Mouse (Mus musculus): ENCODE results near the gene Zfp938.

Zfp938 gene

DNA sequence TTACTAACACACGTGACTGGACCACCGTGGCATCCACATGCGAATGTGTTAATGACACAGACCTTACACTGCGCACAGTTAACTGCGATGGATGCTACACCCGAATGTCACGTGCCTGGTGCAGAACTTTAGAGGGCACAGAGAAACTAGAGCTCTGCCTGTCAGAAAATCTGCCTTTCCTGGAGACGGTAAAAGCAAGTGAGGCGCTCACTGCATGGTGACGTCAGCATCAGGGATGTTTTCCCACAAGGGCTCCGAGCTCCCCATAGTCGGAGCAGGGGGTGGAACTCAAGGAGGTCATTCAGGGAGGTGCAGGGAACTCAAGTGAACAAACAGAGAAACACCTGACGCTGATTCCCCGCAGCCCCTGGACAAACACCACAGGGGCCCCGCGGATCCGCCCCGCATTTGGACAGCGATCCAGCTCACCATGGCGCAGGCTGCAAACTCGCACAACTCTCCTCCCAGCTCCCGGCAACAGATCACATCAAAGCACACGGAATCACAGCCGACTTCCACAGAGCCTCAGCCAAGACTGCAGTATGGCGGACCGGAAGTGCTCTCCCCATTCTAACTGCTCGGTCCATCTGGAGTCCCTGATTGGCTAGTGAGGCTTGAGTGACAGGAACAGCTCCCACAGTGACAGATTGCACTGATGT is at the start of gene Zfp938:
TSS of gene Zfp938 (minus strand) at position 539 of the 659 bp plus-strand sequence.
- DNase-seq (ENCODE audit: extremely low spot score, low read depth, low spot score) = peak; percentile 62

DNA sequence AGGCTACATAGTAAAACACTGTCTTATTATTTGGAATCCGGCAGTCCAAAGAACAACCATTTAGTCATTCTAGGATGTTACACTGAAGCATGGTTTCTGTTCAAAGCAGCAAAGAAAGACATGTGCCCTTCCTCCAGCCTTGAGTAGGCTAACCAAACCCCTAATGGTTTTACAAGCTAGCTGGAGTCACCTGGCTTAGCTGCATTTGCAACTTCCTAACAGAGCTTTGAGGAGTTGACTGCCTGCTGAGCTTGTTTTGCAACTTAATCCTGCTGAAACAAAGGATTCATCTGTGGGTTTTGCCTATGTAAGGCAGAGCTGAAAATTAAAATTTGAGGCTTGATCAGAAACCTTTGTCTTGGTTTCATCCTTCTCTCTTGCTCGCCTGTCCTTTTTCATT is 16.3 kb upstream of the Zfp938 start:
- DNase-seq (ENCODE audit: extremely low spot score, low read depth, low spot score) = no peak

DNA sequence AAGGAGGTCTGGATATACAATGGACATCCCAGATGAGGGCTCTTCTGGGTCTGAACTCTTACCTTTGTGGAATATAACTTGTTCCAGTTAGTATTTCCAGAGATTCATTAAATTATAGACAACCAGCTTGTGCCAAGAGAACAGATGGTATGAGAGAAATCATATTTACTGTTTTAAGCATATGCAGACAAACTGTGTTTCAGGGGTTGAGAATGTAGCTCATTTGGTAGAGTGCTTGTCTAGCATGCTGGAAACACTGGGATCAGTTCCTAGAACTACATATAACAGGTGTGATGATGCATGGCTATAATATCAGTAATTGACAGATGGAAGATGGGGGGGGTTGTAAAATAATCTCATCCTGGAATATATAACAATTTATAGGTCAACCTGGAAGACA is 3.9 kb upstream of the Zfp938 start:
- DNase-seq (ENCODE audit: extremely low spot score, low read depth, low spot score) = no peak

DNA sequence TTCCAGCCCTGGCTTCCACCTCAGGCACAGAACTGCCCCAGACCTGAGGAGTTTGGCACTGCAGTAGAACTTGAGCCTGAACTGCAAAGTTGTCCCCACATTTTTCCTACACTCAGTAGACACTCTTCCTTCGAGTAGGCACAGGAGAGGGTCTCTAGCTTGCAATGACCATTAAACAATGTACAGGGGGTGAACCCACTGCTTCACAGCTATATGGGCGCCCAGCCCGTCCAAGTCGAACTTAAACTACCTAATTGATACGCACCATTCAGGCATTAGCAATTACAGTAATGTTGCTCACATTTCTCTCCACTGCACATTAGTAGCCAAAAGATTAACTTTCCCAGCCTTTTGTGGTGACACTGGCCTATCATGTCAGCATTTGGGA is 315 bp upstream of the Zfp938 start:
- no peak for DNase-seq (ENCODE audit: extremely low spot score, low read depth, low spot score)

DNA sequence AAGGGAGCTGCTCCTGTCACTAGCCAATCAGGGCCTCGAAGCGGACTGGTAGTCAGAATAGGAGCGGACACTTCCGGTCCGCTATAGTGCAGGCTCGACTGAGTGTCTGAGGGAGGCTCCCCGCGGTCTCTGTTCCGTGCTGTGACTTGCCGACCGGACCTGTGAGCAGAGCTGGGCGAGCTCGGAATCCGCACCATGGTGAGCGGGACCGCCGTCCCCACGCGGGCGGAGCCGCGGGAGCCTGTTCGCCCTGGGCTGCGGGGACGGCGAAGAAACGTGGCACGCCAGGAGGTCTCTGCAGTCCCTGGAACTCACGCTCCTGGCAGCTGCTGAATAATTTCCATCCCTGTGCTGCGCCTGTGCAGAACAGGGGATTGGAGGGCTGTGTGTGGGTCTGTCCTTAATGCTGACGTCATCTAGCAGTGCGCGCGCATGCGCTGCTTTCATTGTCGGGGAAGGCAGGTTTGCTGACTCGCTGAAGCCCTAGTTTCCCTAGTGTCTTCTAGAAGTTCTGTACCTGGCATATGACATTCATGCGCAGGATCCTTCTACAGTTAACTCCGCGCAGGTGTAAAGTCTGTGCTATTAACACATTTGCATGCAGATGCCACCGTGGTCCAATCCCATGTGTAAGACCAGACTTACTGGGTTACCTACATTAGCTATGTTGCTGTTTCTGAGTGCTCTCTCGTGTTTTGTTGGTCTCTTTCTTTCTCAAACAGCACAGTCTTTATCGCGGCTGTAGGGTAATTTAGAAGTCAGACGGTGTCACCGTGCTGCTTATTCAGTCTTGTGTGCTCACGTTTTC is 62.6 kb downstream of the Zfp938 start:
- DNase-seq (ENCODE audit: extremely low spot score, low read depth, low spot score) = peak; percentile 94

Data from hindlimb bud, embryonic 11.5 days (tissue).